Mouse (Mus musculus): ENCODE data around the gene Spata31d1d. TPM values are rescaled to one million over a fixed set of nuclear protein-coding genes. Genes with fewer than 3 reads are reported as not detected.
"Not testable (repeated sequence)": the region's sequence is repeated elsewhere in the genome, so short reads cannot be mapped to it uniquely, and the experiment has no call there.

Gene Spata31d1d
- polyA plus RNA-seq, 1 experiment from 2014 or later = not detected

GRCm38 (mm10) chr13:59726139-59726867 lies 5.2 kb downstream of the Spata31d1d start:
- Histone ChIP-seq H3K9me3 (ENCODE audit: control insufficient read depth, low read length) (no peaks in the 10 kb centered on the region), H3K36me3 (ENCODE audit: control insufficient read depth, insufficient read depth, low read length) (no peaks in the 10 kb centered on the region), H3K4me1 (ENCODE audit: control insufficient read depth, insufficient read depth, low read length) (no peaks in the 10 kb centered on the region), H3K4me2 (ENCODE audit: low read depth, severe bottlenecking) (peak overlapping the region; percentile 35; the same call in 1 of the 2 replicates), H3K27ac (replicated peaks; ENCODE audit: low read depth, low read length) (no peak overlapping the region), H3K4me3 (ENCODE audit: low read depth, low read length) (0 out of 2 replicates have a peak overlapping the region, but pooled peaks have one; percentile 3), H3K9ac (ENCODE audit: low read length) (peak overlapping the region; percentile 57), H3K27me3 (ENCODE audit: control insufficient read depth, insufficient read depth, low read length) (no peaks in the 10 kb centered on the region)
- ATAC-seq (ENCODE audit: insufficient number of reproducible peaks, low FRiP score, low TSS enrichment, low read depth) (no peak), DNase-seq (ENCODE audit: low spot score) (no peak)
- WGBS = 27% methylated on average over 29 of the region's 29 CpGs

GRCm38 (mm10) chr13:59722089-59722488 lies 9.5 kb downstream of the Spata31d1d start:
- not testable (repeated sequence) for H3K9me3 ChIP-seq (ENCODE audit: control insufficient read depth, low read length); H3K9ac ChIP-seq (ENCODE audit: low read length); H3K27me3 ChIP-seq (ENCODE audit: control insufficient read depth, insufficient read depth, low read length); H3K36me3 ChIP-seq (ENCODE audit: control insufficient read depth, insufficient read depth, low read length); H3K4me1 ChIP-seq (ENCODE audit: control insufficient read depth, insufficient read depth, low read length); H3K27ac ChIP-seq (replicated peaks; ENCODE audit: low read depth, low read length); ATAC-seq (ENCODE audit: insufficient number of reproducible peaks, low FRiP score, low TSS enrichment, low read depth); H3K4me3 ChIP-seq (ENCODE audit: low read depth, low read length); DNase-seq (ENCODE audit: low spot score); H3K4me2 ChIP-seq (ENCODE audit: low read depth, severe bottlenecking)
- WGBS = 86% methylated on average over 1 of the region's 1 CpGs

- 90% methylated on average over 1 of the region's 1 CpGs for WGBS
- ATAC-seq (ENCODE audit: insufficient number of reproducible peaks, low FRiP score, low TSS enrichment, low read depth) (no peak), DNase-seq (ENCODE audit: low spot score) (no peak)
- Histone ChIP-seq H3K4me2 (ENCODE audit: low read depth, severe bottlenecking) (no peak overlapping the region), H3K27me3 (ENCODE audit: control insufficient read depth, insufficient read depth, low read length) (no peaks in the 10 kb centered on the region), H3K4me1 (ENCODE audit: control insufficient read depth, insufficient read depth, low read length) (0 out of 2 replicates have a peak, but pooled peaks cover 2% of the 10 kb centered on the region), H3K4me3 (ENCODE audit: low read depth, low read length) (no peak overlapping the region), H3K9ac (ENCODE audit: low read length) (no peak overlapping the region), H3K27ac (replicated peaks; ENCODE audit: low read depth, low read length) (no peak overlapping the region), H3K36me3 (ENCODE audit: control insufficient read depth, insufficient read depth, low read length) (no peaks in the 10 kb centered on the region), H3K9me3 (ENCODE audit: control insufficient read depth, low read length) (no peaks in the 10 kb centered on the region)
Observed at GRCm38 (mm10) chr13:59719475-59719874, 12.1 kb downstream of the Spata31d1d start.

- not testable (repeated sequence) for DNase-seq (ENCODE audit: low spot score); ATAC-seq (ENCODE audit: insufficient number of reproducible peaks, low FRiP score, low TSS enrichment, low read depth); H3K4me2 ChIP-seq (ENCODE audit: low read depth, severe bottlenecking)
Observed at GRCm38 (mm10) chr13:59718857-59719440, 12.6 kb downstream of the Spata31d1d start.

GRCm38 (mm10) chr13:59713710-59714109 lies 17.8 kb downstream of the Spata31d1d start:
- Histone ChIP-seq H3K36me3 (ENCODE audit: control insufficient read depth, insufficient read depth, low read length) (no peaks in the 10 kb centered on the region), H3K4me3 (ENCODE audit: low read depth, low read length) (no peak overlapping the region), H3K4me2 (ENCODE audit: low read depth, severe bottlenecking) (no peak overlapping the region), H3K9ac (ENCODE audit: low read length) (no peak overlapping the region), H3K27me3 (ENCODE audit: control insufficient read depth, insufficient read depth, low read length) (no peaks in the 10 kb centered on the region), H3K4me1 (ENCODE audit: control insufficient read depth, insufficient read depth, low read length) (no peaks in the 10 kb centered on the region), H3K27ac (replicated peaks; ENCODE audit: low read depth, low read length) (no peak overlapping the region), H3K9me3 (ENCODE audit: control insufficient read depth, low read length) (no peaks in the 10 kb centered on the region)
- WGBS = 42% methylated on average over 3 of the region's 3 CpGs
- DNase-seq (ENCODE audit: low spot score) (no peak), ATAC-seq (ENCODE audit: insufficient number of reproducible peaks, low FRiP score, low TSS enrichment, low read depth) (no peak)

More at GRCm38 (mm10) chr13:59718857-59719440, 12.6 kb downstream of the Spata31d1d start:
- not testable (repeated sequence) for H3K36me3 ChIP-seq (ENCODE audit: control insufficient read depth, insufficient read depth, low read length); H3K4me3 ChIP-seq (ENCODE audit: low read depth, low read length); H3K27me3 ChIP-seq (ENCODE audit: control insufficient read depth, insufficient read depth, low read length); H3K9ac ChIP-seq (ENCODE audit: low read length); H3K4me1 ChIP-seq (ENCODE audit: control insufficient read depth, insufficient read depth, low read length); H3K27ac ChIP-seq (replicated peaks; ENCODE audit: low read depth, low read length); H3K9me3 ChIP-seq (ENCODE audit: control insufficient read depth, low read length)
- WGBS = 44% methylated on average over 6 of the region's 6 CpGs

- not testable (repeated sequence) for ATAC-seq (ENCODE audit: insufficient number of reproducible peaks, low FRiP score, low TSS enrichment, low read depth); H3K36me3 ChIP-seq (ENCODE audit: control insufficient read depth, insufficient read depth, low read length); H3K27ac ChIP-seq (replicated peaks; ENCODE audit: low read depth, low read length); H3K4me3 ChIP-seq (ENCODE audit: low read depth, low read length); H3K9me3 ChIP-seq (ENCODE audit: control insufficient read depth, low read length); H3K4me2 ChIP-seq (ENCODE audit: low read depth, severe bottlenecking); DNase-seq (ENCODE audit: low spot score); H3K9ac ChIP-seq (ENCODE audit: low read length); H3K4me1 ChIP-seq (ENCODE audit: control insufficient read depth, insufficient read depth, low read length); H3K27me3 ChIP-seq (ENCODE audit: control insufficient read depth, insufficient read depth, low read length)
- 78% methylated on average over 3 of the region's 3 CpGs for WGBS
Observed at GRCm38 (mm10) chr13:59711984-59712383, 19.6 kb downstream of the Spata31d1d start, which contains the start of gene Spata31d1b. Gene Spata31d1b, plus strand, starts transcription at chr13:59712284.

GRCm38 (mm10) chr13:59710230-59710629 lies 21.3 kb downstream of the Spata31d1d start, which contains the start of gene Spata31d1a:
Gene Spata31d1a, minus strand, starts transcription at chr13:59710330.
- Histone ChIP-seq H3K27me3 (ENCODE audit: control insufficient read depth, insufficient read depth, low read length) (no peaks in the 10 kb centered on the region), H3K4me1 (ENCODE audit: control insufficient read depth, insufficient read depth, low read length) (no peaks in the 10 kb centered on the region), H3K27ac (replicated peaks; ENCODE audit: low read depth, low read length) (no peak within 1 kb of the TSS), H3K36me3 (ENCODE audit: control insufficient read depth, insufficient read depth, low read length) (no peaks in the 10 kb centered on the region), H3K4me3 (ENCODE audit: low read depth, low read length) (no peak within 1 kb of the TSS), H3K9ac (ENCODE audit: low read length) (no peak within 1 kb of the TSS), H3K9me3 (ENCODE audit: control insufficient read depth, low read length) (no peaks in the 10 kb centered on the region), H3K4me2 (ENCODE audit: low read depth, severe bottlenecking) (no peak within 1 kb of the TSS)
- DNase-seq (ENCODE audit: low spot score) (no peak), ATAC-seq (ENCODE audit: insufficient number of reproducible peaks, low FRiP score, low TSS enrichment, low read depth) (no peak)
- WGBS = 86% methylated on average over 15 of the region's 15 CpGs

GRCm38 (mm10) chr13:59704562-59704961 lies 27.0 kb downstream of the Spata31d1d start:
- Histone ChIP-seq H3K36me3 (ENCODE audit: control insufficient read depth, insufficient read depth, low read length) (no peaks in the 10 kb centered on the region), H3K9ac (ENCODE audit: low read length) (no peak overlapping the region), H3K4me1 (ENCODE audit: control insufficient read depth, insufficient read depth, low read length) (no peaks in the 10 kb centered on the region), H3K27ac (replicated peaks; ENCODE audit: low read depth, low read length) (no peak overlapping the region), H3K4me3 (ENCODE audit: low read depth, low read length) (no peak overlapping the region), H3K9me3 (ENCODE audit: control insufficient read depth, low read length) (no peaks in the 10 kb centered on the region), H3K27me3 (ENCODE audit: control insufficient read depth, insufficient read depth, low read length) (no peaks in the 10 kb centered on the region), H3K4me2 (ENCODE audit: low read depth, severe bottlenecking) (no peak overlapping the region)
- DNase-seq (ENCODE audit: low spot score) (no peak), ATAC-seq (ENCODE audit: insufficient number of reproducible peaks, low FRiP score, low TSS enrichment, low read depth) (no peak)
- 66% methylated on average over 12 of the region's 12 CpGs for WGBS
